Mouse (Mus musculus) thymus, adult 2 months (tissue): ENCODE results near the gene Cfap44.

Source experiments
- CTCF ChIP-seq: fragments of 200-500 bp; IDR thresholded peaks from 2 replicates; pipeline ENCODE4 v1.5.1; 2012; ENCODE audit warnings: mild to moderate bottlenecking, control low read depth, low read length, moderate library complexity, borderline replicate concordance; ENCODE audit not compliant: control insufficient read depth, poor library complexity, insufficient read depth; ENCODE audit errors: extremely low read depth
- POLR2A ChIP-seq: fragments of 200-500 bp; IDR thresholded peaks from 2 replicates; pipeline ENCODE4 v1.6.1; 2012; ENCODE audit warnings: mild to moderate bottlenecking, low read length, control low read depth, moderate library complexity; ENCODE audit not compliant: control insufficient read depth, poor library complexity, insufficient read depth; ENCODE audit errors: extremely low read depth

GRCm38 (mm10) chr16:44417596-44417995 lies 23.0 kb downstream of the Cfap44 start:
- TF ChIP-seq CTCF (no peak), POLR2A (no peak)
